Comparison of ENCODE assay signal across 10 mouse cellular contexts in genomic region chr7:132801509-132801908, GRCm38 (mm10). TPM values are rescaled to one million over a fixed set of nuclear protein-coding genes. Genes with fewer than 3 reads are reported as not detected.
DNase-seq lines count a peak whose midpoint lies in the region; ATAC-seq and TF ChIP-seq lines count a peak whose summit lies in the region.
"Had no signal": no experiment of that assay in that cellular context is flagged by ENCODE, and none has a peak within 500 bp of the region (broad histone marks: within the 10 kb centered on the region; RNA-seq: fewer than 3 reads in every experiment).

No protein-coding gene starts in this region.

- no peaks in the 10 kb centered on the region for H3K27me3 ChIP-seq in forebrain, embryonic 10.5 days (ENCODE audit: poor library complexity, severe bottlenecking)
- H3K27me3 ChIP-seq in forebrain, embryonic 14.5 days (replicated peaks; ENCODE audit: control insufficient read depth, insufficient read depth, low read length) = no peaks in the 10 kb centered on the region
- no peaks in the 10 kb centered on the region for H3K27me3 ChIP-seq in kidney, embryonic 15.5 days
- no peaks in the 10 kb centered on the region for H3K27me3 ChIP-seq in kidney, embryonic 14.5 days (ENCODE audit: control insufficient read depth, insufficient read depth, low read length)
- H3K27me3 ChIP-seq in small intestine, adult 2 months (ENCODE audit: control insufficient read depth, insufficient read depth, low read length) = no peaks in the 10 kb centered on the region
- H3K27me3 ChIP-seq: limb, embryonic 12.5 days; neural tube, embryonic 15.5 days had no signal

- no peak overlapping the region for H3K4me2 ChIP-seq in forebrain, embryonic 14.5 days (ENCODE audit: low read length)
- H3K4me2 ChIP-seq in kidney, embryonic 15.5 days = no peak overlapping the region
- H3K4me2 ChIP-seq in kidney, embryonic 14.5 days (replicated peaks; ENCODE audit: low read depth, low read length) = no peak overlapping the region
- H3K4me2 ChIP-seq: limb, embryonic 12.5 days; neural tube, embryonic 15.5 days had no signal

- peak overlapping the region; percentile 12; the same call in 1 of the 2 replicates for H3K27ac ChIP-seq in forebrain, embryonic 10.5 days
- no peak overlapping the region for H3K27ac ChIP-seq in forebrain, embryonic 14.5 days (ENCODE audit: low read depth, low read length)
- peak overlapping the region; percentile 72; the same call in 1 of the 2 replicates for H3K27ac ChIP-seq in kidney, embryonic 15.5 days
- H3K27ac ChIP-seq in kidney, embryonic 14.5 days (ENCODE audit: low read depth, low read length) = no peak overlapping the region
- H3K27ac ChIP-seq in small intestine, adult 2 months (ENCODE audit: insufficient read depth, low read depth, low read length) = 0 out of 2 replicates have a peak overlapping the region, but pooled peaks have one; percentile 6
- H3K27ac ChIP-seq: limb, embryonic 12.5 days; neural tube, embryonic 15.5 days had no signal

- WGBS in forebrain, embryonic 10.5 days = 89% methylated on average over 5 of the region's 5 CpGs
- 91% methylated on average over 5 of the region's 5 CpGs for WGBS in forebrain, embryonic 14.5 days
- 82% methylated on average over 5 of the region's 5 CpGs for WGBS in kidney, embryonic 15.5 days
- 81% methylated on average over 5 of the region's 5 CpGs for WGBS in kidney, embryonic 14.5 days
- WGBS in small intestine, adult 2 months = 51% methylated on average over 5 of the region's 5 CpGs

- no peak for TF ChIP-seq CTCF in small intestine, adult 2 months (IDR thresholded peaks at IDR 0.05; ENCODE audit: extremely low read depth, insufficient read length, insufficient replicate concordance, low read depth, low read length)

- no peak overlapping the region for H3K9ac ChIP-seq in forebrain, embryonic 14.5 days (ENCODE audit: low read length)
- H3K9ac ChIP-seq in kidney, embryonic 15.5 days = no peak overlapping the region
- no peak overlapping the region for H3K9ac ChIP-seq in kidney, embryonic 14.5 days (ENCODE audit: low read depth, low read length)
- H3K9ac ChIP-seq: limb, embryonic 12.5 days; neural tube, embryonic 15.5 days had no signal

- H3K36me3 ChIP-seq in forebrain, embryonic 10.5 days (replicated peaks) = peaks cover 65% of the 10 kb centered on the region
- peaks cover 4% of the 10 kb centered on the region; the same call in 1 of the 2 replicates for H3K36me3 ChIP-seq in forebrain, embryonic 14.5 days (ENCODE audit: control insufficient read depth, insufficient read depth, low read length)
- H3K36me3 ChIP-seq in kidney, embryonic 15.5 days = no peaks in the 10 kb centered on the region
- 0 out of 2 replicates have a peak, but pooled peaks cover 5% of the 10 kb centered on the region for H3K36me3 ChIP-seq in kidney, embryonic 14.5 days (ENCODE audit: control insufficient read depth, insufficient read depth, low read length)
- H3K36me3 ChIP-seq in small intestine, adult 2 months (ENCODE audit: control insufficient read depth, insufficient read depth, low read length) = peaks cover 3% of the 10 kb centered on the region; the same call in 1 of the 2 replicates
- H3K36me3 ChIP-seq: neural tube, embryonic 15.5 days had no signal

- H3K4me3 ChIP-seq in forebrain, embryonic 10.5 days = no peak overlapping the region
- no peak overlapping the region for H3K4me3 ChIP-seq in forebrain, embryonic 14.5 days (ENCODE audit: low read depth, low read length)
- no peak overlapping the region for H3K4me3 ChIP-seq in kidney, embryonic 15.5 days (replicated peaks)
- no peak overlapping the region for H3K4me3 ChIP-seq in kidney, embryonic 14.5 days (ENCODE audit: low read length)
- no peak overlapping the region for H3K4me3 ChIP-seq in small intestine, adult 2 months (ENCODE audit: low read depth, low read length)
- H3K4me3 ChIP-seq: limb, embryonic 12.5 days; neural tube, embryonic 15.5 days had no signal

- peaks cover 64% of the 10 kb centered on the region for H3K4me1 ChIP-seq in forebrain, embryonic 10.5 days
- peaks cover 8% of the 10 kb centered on the region for H3K4me1 ChIP-seq in forebrain, embryonic 14.5 days (ENCODE audit: control insufficient read depth, insufficient read depth, low read length)
- peaks cover 67% of the 10 kb centered on the region for H3K4me1 ChIP-seq in kidney, embryonic 15.5 days
- H3K4me1 ChIP-seq in kidney, embryonic 14.5 days (ENCODE audit: control insufficient read depth, insufficient read depth, low read length) = peaks cover 14% of the 10 kb centered on the region
- H3K4me1 ChIP-seq in small intestine, adult 2 months (ENCODE audit: control insufficient read depth, insufficient read depth, insufficient read length, low read length) = peaks cover 59% of the 10 kb centered on the region

- no peak for DNase-seq in forebrain, embryonic 10.5 days (ENCODE audit: extremely low spot score, low spot score)
- DNase-seq in forebrain, embryonic 14.5 days (ENCODE audit: low spot score) = no peak
- peak; percentile 3 for DNase-seq in right cerebral cortex, postnatal 25 days
- no peak for DNase-seq in right cerebral cortex, postnatal 4 days
- no peak for DNase-seq in urinary bladder, postnatal 36 days (ENCODE audit: low spot score in 2 of 2)

- no peaks in the 10 kb centered on the region for H3K9me3 ChIP-seq in forebrain, embryonic 10.5 days
- H3K9me3 ChIP-seq in forebrain, embryonic 14.5 days (replicated peaks; ENCODE audit: control insufficient read depth, low read length) = no peaks in the 10 kb centered on the region
- no peaks in the 10 kb centered on the region for H3K9me3 ChIP-seq in kidney, embryonic 15.5 days (replicated peaks)
- H3K9me3 ChIP-seq in kidney, embryonic 14.5 days (ENCODE audit: control insufficient read depth, low read length) = no peaks in the 10 kb centered on the region
- H3K9me3 ChIP-seq: limb, embryonic 12.5 days; neural tube, embryonic 15.5 days had no signal

- ATAC-seq in forebrain, embryonic 14.5 days = no peak
- ATAC-seq in kidney, embryonic 15.5 days (replicated peaks; ENCODE audit: low FRiP score) = no peak
- ATAC-seq in kidney, embryonic 14.5 days (ENCODE audit: low FRiP score, low TSS enrichment) = no peak

- no peak for TF ChIP-seq POLR2A in small intestine, adult 2 months (IDR thresholded peaks at IDR 0.05; ENCODE audit: low read depth, low read length)

RNA-seq across cellular contexts. Expression of gene Fam53b, which starts 12.2 kb away (rescaled TPM):
- 39.4 and 39.5 TPM in 2 replicates for polyA plus RNA-seq in forebrain, embryonic 10.5 days (2016; fragmentation: Nextera tagmentation; extraction: Ambion mirVana)
- 17.1 and 25.1 TPM in 2 replicates for polyA plus RNA-seq in forebrain, embryonic 14.5 days (2014; fragmentation: Nextera tagmentation; extraction: Ambion mirVana)
- 22.0 and 22.5 TPM in 2 replicates for polyA plus RNA-seq in kidney, embryonic 15.5 days (2015; fragmentation: Nextera tagmentation; extraction: Ambion mirVana)
- polyA plus RNA-seq in kidney, embryonic 14.5 days (2014; fragmentation: Nextera tagmentation; extraction: Ambion mirVana) = 17.0 and 22.1 TPM in 2 replicates
- 24.6 and 55.7 TPM in 2 replicates for polyA plus RNA-seq in small intestine, adult 2 months (2012; rRNA removed)

RNA-seq across cellular contexts. Expression of gene Eef1akmt2, which starts 51.0 kb away (rescaled TPM):
- 76.8 and 80.9 TPM in 2 replicates for polyA plus RNA-seq in forebrain, embryonic 10.5 days (2016; fragmentation: Nextera tagmentation; extraction: Ambion mirVana)
- polyA plus RNA-seq in forebrain, embryonic 14.5 days (2014; fragmentation: Nextera tagmentation; extraction: Ambion mirVana) = 99.8 and 110 TPM in 2 replicates
- 67.9 and 70.8 TPM in 2 replicates for polyA plus RNA-seq in kidney, embryonic 15.5 days (2015; fragmentation: Nextera tagmentation; extraction: Ambion mirVana)
- 72.4 and 101 TPM in 2 replicates for polyA plus RNA-seq in kidney, embryonic 14.5 days (2014; fragmentation: Nextera tagmentation; extraction: Ambion mirVana)
- polyA plus RNA-seq in small intestine, adult 2 months (2012; rRNA removed) = 0.47 and 1.1 TPM in 2 replicates

RNA-seq across cellular contexts. Expression of gene Abraxas2, which starts 57.5 kb away (rescaled TPM):
- 32.9 and 33.9 TPM in 2 replicates for polyA plus RNA-seq in forebrain, embryonic 10.5 days (2016; fragmentation: Nextera tagmentation; extraction: Ambion mirVana)
- polyA plus RNA-seq in forebrain, embryonic 14.5 days (2014; fragmentation: Nextera tagmentation; extraction: Ambion mirVana) = 35.9 and 45.5 TPM in 2 replicates
- polyA plus RNA-seq in kidney, embryonic 15.5 days (2015; fragmentation: Nextera tagmentation; extraction: Ambion mirVana) = 39.0 and 41.4 TPM in 2 replicates
- polyA plus RNA-seq in kidney, embryonic 14.5 days (2014; fragmentation: Nextera tagmentation; extraction: Ambion mirVana) = 37.6 and 50.0 TPM in 2 replicates
- 2.6 and 6.2 TPM in 2 replicates for polyA plus RNA-seq in small intestine, adult 2 months (2012; rRNA removed)

Comparison
In these comparisons a context has a peak if more than half of its experiments do, and no peak if none do; other contexts are left out.
1. H3K27ac ChIP-seq: peak in forebrain, embryonic 10.5 days (single experiment), kidney, embryonic 15.5 days (single experiment) and small intestine, adult 2 months (single experiment); none in forebrain, embryonic 14.5 days (single experiment) and kidney, embryonic 14.5 days (single experiment).
2. RNA of gene Eef1akmt2, which starts 51.0 kb away (polyA plus RNA-seq): 99.8 to 110 TPM in forebrain, embryonic 14.5 days, 76.8 to 80.9 TPM in forebrain, embryonic 10.5 days, 72.4 to 101 TPM in kidney, embryonic 14.5 days and 67.9 to 70.8 TPM in kidney, embryonic 15.5 days; 0.47 to 1.1 TPM in small intestine, adult 2 months; every median in the first group is over 10 times any median in the second.